Comparison of ENCODE assay signal across 9 mouse cellular contexts in the genomic region with DNA sequence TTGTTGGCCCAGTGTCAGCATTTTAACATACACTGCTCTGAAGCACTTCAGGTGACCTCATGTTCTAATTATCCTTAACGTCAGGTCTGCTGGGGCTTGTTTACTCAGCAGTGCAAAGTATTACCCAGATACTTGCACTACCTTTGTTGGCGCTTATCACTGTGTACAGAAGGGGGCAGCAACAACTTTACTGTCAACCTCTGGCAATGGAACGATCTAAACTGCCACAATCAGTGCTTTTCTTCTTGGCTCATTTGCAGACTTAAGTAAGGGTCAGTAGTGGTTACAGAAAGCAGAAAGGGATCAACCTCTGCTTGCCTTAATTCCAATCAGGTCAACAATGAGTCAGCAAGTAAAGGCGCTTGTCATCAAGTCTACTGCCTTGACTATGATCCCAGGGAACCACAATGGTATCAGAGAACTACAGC. TPM values are rescaled to one million over a fixed set of nuclear protein-coding genes. Genes with fewer than 3 reads are reported as not detected.
DNase-seq lines count a peak whose midpoint lies in the region; ATAC-seq and TF ChIP-seq lines count a peak whose summit lies in the region.
"Had no signal": no experiment of that assay in that cellular context is flagged by ENCODE, and none has a peak within 500 bp of the region (broad histone marks: within the 10 kb centered on the region; RNA-seq: fewer than 3 reads in every experiment).

No protein-coding gene starts in this region.

- ATAC-seq in heart, embryonic 12.5 days (ENCODE audit: insufficient number of reproducible peaks, low FRiP score) = peak; percentile 36; the same call in 1 of the 2 replicates
- peak; percentile 80 for ATAC-seq in stomach, embryonic 14.5 days (ENCODE audit: insufficient number of reproducible peaks, insufficient read depth, low FRiP score, low read depth)
- no peak for ATAC-seq in hindbrain, embryonic 13.5 days (ENCODE audit: low FRiP score)

- 39% methylated on average over 4 of the region's 4 CpGs for WGBS in spleen, adult 2 months
- 45% methylated on average over 4 of the region's 4 CpGs for WGBS in heart, embryonic 12.5 days
- 15% methylated on average over 4 of the region's 4 CpGs for WGBS in large intestine, adult 2 months
- 39% methylated on average over 4 of the region's 4 CpGs for WGBS in stomach, embryonic 14.5 days
- 66% methylated on average over 4 of the region's 4 CpGs for WGBS in hindbrain, embryonic 13.5 days

- no peaks in the 10 kb centered on the region for H3K27me3 ChIP-seq in spleen, adult 2 months (ENCODE audit: control insufficient read depth, insufficient read depth, low read length)
- H3K27me3 ChIP-seq in heart, embryonic 12.5 days (replicated peaks) = no peaks in the 10 kb centered on the region
- no peaks in the 10 kb centered on the region for H3K27me3 ChIP-seq in stomach, embryonic 14.5 days (ENCODE audit: control insufficient read depth, insufficient read depth, low read length)
- no peaks in the 10 kb centered on the region for H3K27me3 ChIP-seq in hindbrain, embryonic 13.5 days
- H3K27me3 ChIP-seq: lung, embryonic 15.5 days had no signal

- H3K9me3 ChIP-seq in heart, embryonic 12.5 days (replicated peaks) = no peaks in the 10 kb centered on the region
- H3K9me3 ChIP-seq in stomach, embryonic 14.5 days (ENCODE audit: control insufficient read depth, low read depth, low read length) = no peaks in the 10 kb centered on the region
- no peaks in the 10 kb centered on the region for H3K9me3 ChIP-seq in hindbrain, embryonic 13.5 days
- H3K9me3 ChIP-seq: lung, embryonic 15.5 days had no signal

- no peak overlapping the region for H3K27ac ChIP-seq in spleen, adult 2 months (ENCODE audit: insufficient read depth, low read length)
- no peak overlapping the region for H3K27ac ChIP-seq in heart, embryonic 12.5 days (ENCODE audit: poor library complexity, severe bottlenecking)
- no peak overlapping the region for H3K27ac ChIP-seq in stomach, embryonic 14.5 days (ENCODE audit: low read length)
- no peak overlapping the region for H3K27ac ChIP-seq in hindbrain, embryonic 13.5 days
- H3K27ac ChIP-seq: lung, embryonic 15.5 days had no signal

- H3K4me2 ChIP-seq in heart, embryonic 12.5 days = no peak overlapping the region
- H3K4me2 ChIP-seq in stomach, embryonic 14.5 days (replicated peaks; ENCODE audit: low read depth, low read length) = no peak overlapping the region
- no peak overlapping the region for H3K4me2 ChIP-seq in hindbrain, embryonic 13.5 days
- H3K4me2 ChIP-seq: lung, embryonic 15.5 days had no signal

- H3K9ac ChIP-seq in heart, embryonic 12.5 days = no peak overlapping the region
- no peak overlapping the region for H3K9ac ChIP-seq in stomach, embryonic 14.5 days (replicated peaks; ENCODE audit: low read depth, low read length)
- H3K9ac ChIP-seq in hindbrain, embryonic 13.5 days = no peak overlapping the region
- H3K9ac ChIP-seq: lung, embryonic 15.5 days had no signal

- peak; percentile 25 to 48 for DNase-seq in spleen, adult 2 months (ENCODE audit: low read depth in 1 of 2, low spot score in 2 of 2)
- no peak for DNase-seq in spleen, adult 12 weeks (ENCODE audit: low spot score)
- peak; percentile 65 for DNase-seq in large intestine, adult 2 months (ENCODE audit: low read depth, low spot score)
- DNase-seq in gastrocnemius, adult 8-10 months (ENCODE audit: low spot score in 2 of 2) = no peak
- DNase-seq in ovary, postnatal 14 days (ENCODE audit: low spot score) = no peak

- TF ChIP-seq CTCF in spleen, adult 2 months (IDR thresholded peaks at IDR 0.05; ENCODE audit: extremely low read depth, insufficient read depth, insufficient read length, insufficient replicate concordance) = peak; percentile 25; the same call in 1 of the 2 replicates

- TF ChIP-seq POLR2A in spleen, adult 2 months (IDR thresholded peaks at IDR 0.05; ENCODE audit: low read depth, low read length) = no peak

- no peak overlapping the region for H3K4me3 ChIP-seq in spleen, adult 2 months (ENCODE audit: extremely low read depth, insufficient read depth, insufficient read length)
- H3K4me3 ChIP-seq in heart, embryonic 12.5 days = no peak overlapping the region
- no peak overlapping the region for H3K4me3 ChIP-seq in stomach, embryonic 14.5 days (ENCODE audit: low read depth, low read length)
- no peak overlapping the region for H3K4me3 ChIP-seq in hindbrain, embryonic 13.5 days
- H3K4me3 ChIP-seq: lung, embryonic 15.5 days had no signal

- H3K36me3 ChIP-seq in spleen, adult 2 months (ENCODE audit: control insufficient read depth, insufficient read depth, low read length) = peaks cover 4% of the 10 kb centered on the region; the same call in 1 of the 2 replicates
- peaks cover 46% of the 10 kb centered on the region for H3K36me3 ChIP-seq in heart, embryonic 12.5 days
- peaks cover 23% of the 10 kb centered on the region for H3K36me3 ChIP-seq in stomach, embryonic 14.5 days (ENCODE audit: control insufficient read depth, insufficient read depth, low read length)
- peaks cover 24% of the 10 kb centered on the region for H3K36me3 ChIP-seq in hindbrain, embryonic 13.5 days

- H3K4me1 ChIP-seq in spleen, adult 2 months (ENCODE audit: control insufficient read depth, insufficient read depth, insufficient read length) = peaks cover 8% of the 10 kb centered on the region
- H3K4me1 ChIP-seq in heart, embryonic 12.5 days (replicated peaks) = peaks cover 19% of the 10 kb centered on the region
- peaks cover 16% of the 10 kb centered on the region; the same call in 1 of the 2 replicates for H3K4me1 ChIP-seq in stomach, embryonic 14.5 days (ENCODE audit: control insufficient read depth, insufficient read depth, low read length)
- peaks cover 57% of the 10 kb centered on the region for H3K4me1 ChIP-seq in hindbrain, embryonic 13.5 days (replicated peaks)

RNA-seq across cellular contexts. Expression of gene Ythdf2, which starts 13.8 kb away (rescaled TPM):
- polyA plus RNA-seq in spleen, adult 2 months (2012; rRNA removed) = 11.9 and 13.8 TPM in 2 replicates
- polyA plus RNA-seq in heart, embryonic 12.5 days (2016; fragmentation: Nextera tagmentation; extraction: Ambion mirVana) = 77.1 and 80.1 TPM in 2 replicates
- 17.8 and 21.1 TPM in 2 replicates for polyA plus RNA-seq in large intestine, adult 2 months (2012; rRNA removed)
- 114 TPM in 2 replicates for polyA plus RNA-seq in stomach, embryonic 14.5 days (2014; fragmentation: Nextera tagmentation; extraction: Ambion mirVana)
- 134 and 137 TPM in 2 replicates for polyA plus RNA-seq in hindbrain, embryonic 13.5 days (2015; fragmentation: Nextera tagmentation; extraction: Ambion mirVana)
- total RNA-seq in gastrocnemius, adult 8-10 months (2022) = 10 to 100 TPM; 25.1 to 30.9 (median 28.0) TPM

RNA-seq across cellular contexts. Expression of gene Oprd1, which starts 54.0 kb away (rescaled TPM):
- polyA plus RNA-seq in spleen, adult 2 months (2012; rRNA removed) = 0.53 and 0.86 TPM in 2 replicates
- 1.3 and 1.5 TPM in 2 replicates for polyA plus RNA-seq in heart, embryonic 12.5 days (2016; fragmentation: Nextera tagmentation; extraction: Ambion mirVana)
- polyA plus RNA-seq in large intestine, adult 2 months (2012; rRNA removed) = 0.20 and 0.56 TPM in 2 replicates
- 0.07 and 0.20 TPM in 2 replicates for polyA plus RNA-seq in stomach, embryonic 14.5 days (2014; fragmentation: Nextera tagmentation; extraction: Ambion mirVana)
- polyA plus RNA-seq in hindbrain, embryonic 13.5 days (2015; fragmentation: Nextera tagmentation; extraction: Ambion mirVana) = 0.44 and 0.48 TPM in 2 replicates
- under 1 TPM in 1 of 4 experiments, not detected in 3; 0.07 TPM for total RNA-seq in gastrocnemius, adult 8-10 months (2022)

Comparison
In these comparisons a context has a peak if more than half of its experiments do, and no peak if none do; other contexts are left out.
1. DNase-seq: peak in spleen, adult 2 months (2 of 2) and large intestine, adult 2 months (single experiment); none in spleen, adult 12 weeks (single experiment), gastrocnemius, adult 8-10 months (0 of 2) and ovary, postnatal 14 days (single experiment).